Comparison of ENCODE assay signal across 8 mouse cellular contexts in the genomic region with DNA sequence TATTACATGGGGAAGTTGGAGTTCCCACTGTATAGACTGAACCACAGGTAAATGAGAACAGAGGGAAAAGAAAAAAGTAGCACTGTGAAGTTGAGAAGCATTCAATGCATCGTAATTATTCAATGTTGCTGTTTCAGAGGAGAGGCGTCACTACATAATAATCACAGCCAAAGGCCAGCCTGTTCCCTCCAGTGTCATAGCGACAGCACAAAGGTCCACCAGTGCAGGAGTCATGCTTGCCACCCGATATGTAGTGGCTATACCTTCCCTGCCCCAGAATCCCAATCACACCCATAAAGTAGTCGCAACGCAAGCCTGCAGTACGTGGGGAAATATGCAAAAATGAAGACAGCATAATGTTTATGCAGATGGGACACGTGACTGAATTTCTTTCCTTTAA.
DNase-seq lines count a peak whose midpoint lies in the region; ATAC-seq and TF ChIP-seq lines count a peak whose summit lies in the region.

No protein-coding gene starts in this region.

- peak overlapping the region; percentile 80 for H3K27ac ChIP-seq in gastrocnemius, adult 2 months
- peak overlapping the region; percentile 53; the same call in 1 of the 2 replicates for H3K27ac ChIP-seq in limb, embryonic 14.5 days (replicated peaks; ENCODE audit: low read depth, low read length)
- peak overlapping the region; percentile 77 for H3K27ac ChIP-seq in stomach, embryonic 15.5 days

- no peaks in the 10 kb centered on the region; the same call in 1 of the 2 replicates for H3K9me3 ChIP-seq in megakaryocyte, embryonic 14.5 days
- H3K9me3 ChIP-seq in limb, embryonic 14.5 days (ENCODE audit: control insufficient read depth, low read length), result no peaks in the 10 kb centered on the region
- H3K9me3 ChIP-seq in stomach, embryonic 15.5 days, result no peaks in the 10 kb centered on the region

- H3K9ac ChIP-seq in limb, embryonic 14.5 days (ENCODE audit: low read depth, low read length, severe bottlenecking), result no peak overlapping the region
- H3K9ac ChIP-seq in stomach, embryonic 15.5 days, result no peak overlapping the region

- H3K36me3 ChIP-seq in megakaryocyte, embryonic 14.5 days (replicated peaks; ENCODE audit: low read length), result peaks cover 33% of the 10 kb centered on the region
- H3K36me3 ChIP-seq in limb, embryonic 14.5 days (ENCODE audit: control insufficient read depth, insufficient read depth, low read length), result peaks cover 5% of the 10 kb centered on the region
- H3K36me3 ChIP-seq in stomach, embryonic 15.5 days, result no peaks in the 10 kb centered on the region

- 0 out of 2 replicates have a peak overlapping the region, but pooled peaks have one; percentile 2 for H3K4me2 ChIP-seq in limb, embryonic 14.5 days (replicated peaks; ENCODE audit: low read depth, low read length, severe bottlenecking)
- no peak overlapping the region for H3K4me2 ChIP-seq in stomach, embryonic 15.5 days

- no peaks in the 10 kb centered on the region for H3K27me3 ChIP-seq in megakaryocyte, embryonic 14.5 days (replicated peaks)
- H3K27me3 ChIP-seq in limb, embryonic 14.5 days (ENCODE audit: control insufficient read depth, insufficient read depth, low read length), result no peaks in the 10 kb centered on the region
- no peaks in the 10 kb centered on the region for H3K27me3 ChIP-seq in stomach, embryonic 15.5 days (replicated peaks)

- no peak overlapping the region for H3K4me3 ChIP-seq in gastrocnemius, adult 2 months
- H3K4me3 ChIP-seq in megakaryocyte, embryonic 14.5 days (replicated peaks), result peak overlapping the region; percentile 33
- no peak overlapping the region for H3K4me3 ChIP-seq in limb, embryonic 14.5 days (replicated peaks; ENCODE audit: low read length)
- H3K4me3 ChIP-seq in stomach, embryonic 15.5 days (replicated peaks), result no peak overlapping the region

- 44% methylated on average over 8 of the region's 8 CpGs for WGBS in limb, embryonic 14.5 days
- WGBS in stomach, embryonic 15.5 days, result 80% methylated on average over 8 of the region's 8 CpGs

- TF ChIP-seq POLR2A in limb, embryonic 14.5 days (IDR thresholded peaks at IDR 0.05; ENCODE audit: borderline replicate concordance, extremely low read depth, insufficient read depth, insufficient read length), result no peak

- intact Hi-C loops in gastrocnemius, adult 2 months (cut with DNase I), result no loop called here

- no peak for ATAC-seq in megakaryocyte, adult 5-6 weeks (ENCODE audit: poor library complexity, severe bottlenecking)
- peak; percentile 30; the same call in 1 of the 2 replicates for ATAC-seq in limb, embryonic 14.5 days (ENCODE audit: low FRiP score, low read depth)
- no peak for ATAC-seq in stomach, embryonic 15.5 days (ENCODE audit: insufficient read depth, low FRiP score, low read depth)

- DNase-seq in gastrocnemius, adult 2 months, result no peak
- DNase-seq in gastrocnemius, adult 18-20 months (ENCODE audit: low spot score), result no peak
- DNase-seq in limb, embryonic 14.5 days (ENCODE audit: low spot score), result no peak
- DNase-seq in left cerebral cortex, adult 8-10 months (ENCODE audit: low spot score in 2 of 2), result no peak
- DNase-seq in cerebellum, postnatal 4 days (ENCODE audit: low spot score in 2 of 2), result no peak

- peaks cover 16% of the 10 kb centered on the region for H3K4me1 ChIP-seq in megakaryocyte, embryonic 14.5 days
- H3K4me1 ChIP-seq in limb, embryonic 14.5 days (ENCODE audit: control insufficient read depth, insufficient read depth, low read length), result peaks cover 19% of the 10 kb centered on the region; the same call in 1 of the 2 replicates
- H3K4me1 ChIP-seq in stomach, embryonic 15.5 days, result peaks cover 13% of the 10 kb centered on the region

- no peak for TF ChIP-seq CTCF in gastrocnemius, adult 2 months (IDR thresholded peaks at IDR 0.05)
